Mouse (Mus musculus): ENCODE data around the gene Pard3b. TPM values are rescaled to one million over a fixed set of nuclear protein-coding genes. Genes with fewer than 3 reads are reported as not detected.

The Pard3b gene
- polyA plus RNA-seq, 1 experiment from 2014 or later, result 1.6 TPM

DNA sequence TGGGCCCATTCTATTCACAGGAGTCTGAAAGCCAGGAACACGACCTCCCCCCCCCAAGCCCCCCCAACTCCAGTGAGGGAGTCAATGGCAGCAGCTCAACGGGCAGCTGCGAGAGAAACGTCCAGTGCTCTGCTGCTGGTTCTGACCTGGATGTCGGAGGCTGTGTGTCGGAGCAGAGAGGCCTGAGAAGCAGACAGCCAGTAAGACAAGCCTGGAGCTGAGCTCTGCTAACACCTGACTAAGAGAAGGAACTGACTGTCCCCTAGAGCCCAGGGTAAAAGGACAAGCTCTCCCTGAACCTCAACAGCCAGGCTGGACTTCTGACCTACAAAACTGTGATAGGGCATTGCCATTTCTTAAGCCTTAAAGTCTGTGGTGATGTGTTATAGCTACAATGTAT lies 1015.8 kb downstream of the Pard3b start:
- H3K9me3 ChIP-seq (replicated peaks), result no peaks in the 10 kb centered on the region
- no peak overlapping the region for H3K4me2 ChIP-seq
- no peaks in the 10 kb centered on the region for H3K27me3 ChIP-seq
- ATAC-seq (ENCODE audit: insufficient read depth), result no peak
- WGBS (ENCODE audit: insufficient replicate concordance), result 60% methylated on average over 6 of the region's 6 CpGs
- no peaks in the 10 kb centered on the region for H3K36me3 ChIP-seq (replicated peaks)
- H3K4me3 ChIP-seq (replicated peaks), result no peak overlapping the region
- no peak overlapping the region for H3K27ac ChIP-seq (replicated peaks)
- H3K9ac ChIP-seq, result no peak overlapping the region
- H3K4me1 ChIP-seq (replicated peaks), result no peaks in the 10 kb centered on the region

- Histone ChIP-seq H3K27ac (replicated peaks) (0 out of 2 replicates have a peak overlapping the region, but pooled peaks have one; percentile 19), H3K4me1 (replicated peaks) (no peaks in the 10 kb centered on the region), H3K27me3 (no peaks in the 10 kb centered on the region), H3K9ac (no peak overlapping the region), H3K9me3 (replicated peaks) (no peaks in the 10 kb centered on the region), H3K4me2 (no peak overlapping the region), H3K36me3 (replicated peaks) (no peaks in the 10 kb centered on the region), H3K4me3 (replicated peaks) (no peak overlapping the region)
- 35% methylated on average over 8 of the region's 8 CpGs for WGBS (ENCODE audit: insufficient replicate concordance)
- ATAC-seq (ENCODE audit: insufficient read depth), result 0 out of 2 replicates have a peak, but pooled peaks have one; percentile 44
These were observed 1026.5 kb downstream of the Pard3b start for GRCm38 (mm10) chr1:62664960-62665645.

DNA sequence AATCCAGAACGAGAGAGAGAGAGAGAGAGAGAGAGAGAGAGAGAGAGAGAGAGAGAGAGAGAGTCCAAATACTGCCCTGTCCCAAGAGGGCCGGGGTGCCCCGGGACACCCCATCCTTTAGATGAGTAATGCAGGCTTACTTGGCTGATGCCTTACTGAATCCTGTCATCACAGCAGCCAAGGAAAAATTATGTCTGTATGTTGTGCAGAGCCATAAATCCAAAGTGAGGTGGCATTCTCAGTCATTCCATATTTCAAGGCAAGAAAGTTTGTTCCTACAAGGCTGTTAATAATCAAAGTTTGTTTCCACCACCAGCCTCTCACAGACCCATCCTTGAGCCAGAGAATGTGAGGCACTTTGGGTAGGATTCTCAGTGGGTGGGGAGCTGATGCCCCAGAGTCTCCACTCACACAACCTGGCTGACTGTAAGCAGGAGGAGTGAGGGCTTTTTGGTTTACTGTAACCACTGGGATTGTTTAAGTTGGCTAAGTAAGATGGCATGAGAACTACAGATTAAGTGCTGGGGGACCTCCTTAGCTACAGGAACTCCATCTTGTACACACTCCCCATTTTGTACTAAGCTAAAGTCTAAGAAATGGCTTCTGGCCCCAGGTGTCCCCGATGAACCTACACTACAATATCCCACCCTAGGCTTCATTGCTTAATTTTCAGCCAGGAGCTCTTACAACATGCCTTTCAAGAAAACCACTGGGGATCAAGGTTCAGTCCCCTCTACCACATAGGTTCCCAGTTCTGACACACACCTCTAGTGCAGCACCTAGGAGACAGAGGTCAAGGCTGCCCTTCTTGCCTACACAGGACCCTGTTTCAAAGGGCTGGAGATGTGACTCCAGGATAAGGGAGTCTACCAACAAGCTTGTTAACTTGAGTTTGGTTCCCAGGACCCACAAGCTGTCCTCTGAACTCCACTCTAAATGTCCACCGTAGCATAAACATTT lies 1027.4 kb downstream of the Pard3b start:
- no peak for ATAC-seq (ENCODE audit: insufficient read depth)
- Histone ChIP-seq H3K4me2 (no peak overlapping the region), H3K4me3 (replicated peaks) (no peak overlapping the region), H3K9ac (no peak overlapping the region), H3K27ac (replicated peaks) (no peak overlapping the region), H3K27me3 (no peaks in the 10 kb centered on the region), H3K4me1 (replicated peaks) (no peaks in the 10 kb centered on the region), H3K9me3 (replicated peaks) (no peaks in the 10 kb centered on the region), H3K36me3 (replicated peaks) (no peaks in the 10 kb centered on the region)
- 47% methylated on average over 5 of the region's 5 CpGs for WGBS (ENCODE audit: insufficient replicate concordance)

DNA sequence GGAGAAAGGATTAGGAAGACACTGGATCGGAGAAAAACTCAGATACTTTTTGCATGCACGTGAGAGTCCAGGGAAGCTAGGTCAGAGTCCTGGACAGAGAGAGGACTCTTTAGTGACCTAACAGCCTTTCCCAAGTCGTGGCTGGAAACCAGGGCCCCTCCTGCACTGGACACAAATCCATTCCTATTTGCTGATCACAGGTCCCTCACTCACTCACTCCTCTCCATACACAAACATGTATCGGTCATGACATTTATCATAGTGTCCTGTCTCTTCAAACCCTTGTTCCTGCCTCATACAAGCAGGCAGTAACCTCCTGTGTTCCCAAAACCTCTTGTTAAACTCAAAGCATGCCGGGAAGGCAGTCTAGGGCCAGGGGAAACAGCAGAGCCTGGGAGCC lies 1028.2 kb downstream of the Pard3b start:
- H3K4me3 ChIP-seq (replicated peaks), result no peak overlapping the region
- ATAC-seq (ENCODE audit: insufficient read depth), result no peak

GRCm38 (mm10) chr1:62678611-62679344 lies 1040.2 kb downstream of the Pard3b start:
- H3K27ac ChIP-seq (replicated peaks), result peak overlapping the region; percentile 42; the same call in 1 of the 2 replicates
- 15% methylated on average over 4 of the region's 4 CpGs for WGBS (ENCODE audit: insufficient replicate concordance)
- 0 out of 2 replicates have a peak, but pooled peaks have one; percentile 31 for ATAC-seq (ENCODE audit: insufficient read depth)

More for the DNA sequence above, 1028.2 kb downstream of the Pard3b start:
- Histone ChIP-seq H3K36me3 (replicated peaks) (no peaks in the 10 kb centered on the region), H3K4me2 (no peak overlapping the region), H3K4me1 (replicated peaks) (no peaks in the 10 kb centered on the region), H3K27me3 (no peaks in the 10 kb centered on the region), H3K27ac (replicated peaks) (no peak overlapping the region), H3K9me3 (replicated peaks) (no peaks in the 10 kb centered on the region), H3K9ac (no peak overlapping the region)
- WGBS (ENCODE audit: insufficient replicate concordance), result 54% methylated on average over 5 of the region's 5 CpGs

GRCm38 (mm10) chr1:62679466-62679865 lies 1040.8 kb downstream of the Pard3b start:
- Histone ChIP-seq H3K27ac (replicated peaks) (peak overlapping the region; percentile 42; the same call in 1 of the 2 replicates), H3K4me3 (replicated peaks) (no peak overlapping the region), H3K9ac (no peak overlapping the region), H3K36me3 (replicated peaks) (no peaks in the 10 kb centered on the region), H3K27me3 (no peaks in the 10 kb centered on the region), H3K9me3 (replicated peaks) (no peaks in the 10 kb centered on the region; the same call in 1 of the 2 replicates), H3K4me1 (replicated peaks) (no peaks in the 10 kb centered on the region), H3K4me2 (no peak overlapping the region)
- peak; percentile 51 for ATAC-seq (ENCODE audit: insufficient read depth)
- 32% methylated on average over 2 of the region's 2 CpGs for WGBS (ENCODE audit: insufficient replicate concordance)

More at GRCm38 (mm10) chr1:62678611-62679344, 1040.2 kb downstream of the Pard3b start:
- no peaks in the 10 kb centered on the region for H3K27me3 ChIP-seq
- no peak overlapping the region for H3K9ac ChIP-seq
- no peak overlapping the region for H3K4me2 ChIP-seq
- H3K9me3 ChIP-seq (replicated peaks), result no peaks in the 10 kb centered on the region; the same call in 1 of the 2 replicates
- no peaks in the 10 kb centered on the region for H3K4me1 ChIP-seq (replicated peaks)
- no peak overlapping the region for H3K4me3 ChIP-seq (replicated peaks)
- no peaks in the 10 kb centered on the region for H3K36me3 ChIP-seq (replicated peaks)

DNA sequence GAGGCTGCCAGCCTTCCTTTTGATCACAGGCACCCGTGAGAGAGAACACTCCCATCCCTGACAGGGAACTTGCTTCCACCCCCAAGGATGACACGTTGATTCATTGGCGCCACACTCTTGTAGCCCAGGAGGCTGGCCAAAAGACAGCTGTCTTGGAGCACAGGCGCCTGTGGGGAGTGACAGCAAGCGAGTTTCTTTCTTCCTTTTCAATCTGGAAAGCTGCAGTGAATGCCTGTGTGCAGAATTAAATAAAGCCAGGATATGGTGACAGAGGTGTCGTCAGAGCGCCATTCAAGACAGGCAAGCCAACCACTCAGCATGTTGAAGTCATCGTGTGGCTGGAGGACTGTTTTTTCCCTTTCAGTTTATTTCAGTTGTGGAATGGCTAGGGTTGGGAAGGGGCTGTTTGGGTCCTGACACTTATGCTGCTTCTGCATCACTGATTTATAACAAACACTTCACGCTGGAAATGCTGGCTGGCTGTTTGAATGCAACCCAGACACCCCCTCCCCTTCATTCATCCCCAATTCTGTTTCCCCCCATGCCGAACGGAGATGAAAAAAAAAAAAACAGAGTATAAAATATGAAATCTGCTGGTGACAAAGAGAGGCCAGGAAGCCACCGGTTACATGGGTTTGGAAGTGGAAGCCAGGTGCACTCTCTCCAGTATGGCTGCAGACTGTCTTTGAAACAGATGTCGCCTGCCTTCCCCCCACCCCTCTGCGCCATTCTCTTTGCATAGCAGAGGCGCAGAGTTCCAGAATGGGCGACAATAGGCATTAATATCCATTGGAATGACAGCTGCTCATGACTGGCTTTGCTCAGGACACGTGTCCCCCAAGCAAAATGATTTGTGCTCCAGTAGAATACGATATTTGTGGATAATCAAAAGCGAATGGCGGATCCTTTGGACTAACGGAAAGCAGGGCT lies 1044.1 kb downstream of the Pard3b start:
- H3K9ac ChIP-seq, result no peak overlapping the region
- H3K27me3 ChIP-seq, result no peaks in the 10 kb centered on the region
- H3K4me3 ChIP-seq (replicated peaks), result no peak overlapping the region
- 58% methylated on average over 21 of the region's 21 CpGs for WGBS (ENCODE audit: insufficient replicate concordance)
- no peaks in the 10 kb centered on the region for H3K36me3 ChIP-seq (replicated peaks)
- ATAC-seq (ENCODE audit: insufficient read depth), result no peak
- H3K9me3 ChIP-seq (replicated peaks), result no peaks in the 10 kb centered on the region
- H3K4me2 ChIP-seq, result no peak overlapping the region
- H3K4me1 ChIP-seq (replicated peaks), result no peaks in the 10 kb centered on the region
- no peak overlapping the region for H3K27ac ChIP-seq (replicated peaks)

GRCm38 (mm10) chr1:62683498-62683897 lies 1044.9 kb downstream of the Pard3b start:
- no peaks in the 10 kb centered on the region for H3K27me3 ChIP-seq
- H3K36me3 ChIP-seq (replicated peaks), result no peaks in the 10 kb centered on the region
- H3K4me3 ChIP-seq (replicated peaks), result no peak overlapping the region
- no peak overlapping the region for H3K4me2 ChIP-seq
- no peak overlapping the region for H3K9ac ChIP-seq
- no peak overlapping the region for H3K27ac ChIP-seq (replicated peaks)
- no peaks in the 10 kb centered on the region for H3K4me1 ChIP-seq (replicated peaks)
- ATAC-seq (ENCODE audit: insufficient read depth), result no peak
- no peaks in the 10 kb centered on the region for H3K9me3 ChIP-seq (replicated peaks)
- 52% methylated on average over 2 of the region's 2 CpGs for WGBS (ENCODE audit: insufficient replicate concordance)

GRCm38 (mm10) chr1:62687511-62687910 lies 1048.9 kb downstream of the Pard3b start:
- no peak overlapping the region for H3K27ac ChIP-seq (replicated peaks)
- no peak overlapping the region for H3K4me2 ChIP-seq
- H3K4me3 ChIP-seq (replicated peaks), result no peak overlapping the region

DNA sequence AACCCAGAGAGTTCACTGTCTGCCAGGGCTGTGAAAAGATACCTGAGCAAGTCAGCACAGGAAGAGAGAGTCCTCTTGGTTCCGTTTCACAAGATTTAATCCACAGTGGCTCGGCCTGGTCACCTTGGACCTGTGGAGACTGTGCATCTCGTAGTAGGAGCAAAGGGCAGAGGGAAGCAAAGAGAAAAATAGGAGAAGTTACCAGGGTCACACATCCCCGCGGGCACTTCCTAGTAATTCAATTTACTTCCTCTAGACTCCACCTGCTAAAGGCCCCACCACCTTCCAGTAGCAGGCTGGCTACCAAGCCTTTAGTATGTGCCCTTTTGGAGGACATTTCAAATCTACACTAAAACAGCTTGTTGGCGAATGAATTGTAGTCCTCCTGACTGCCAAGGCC lies 1052.6 kb downstream of the Pard3b start:
- Histone ChIP-seq H3K4me1 (replicated peaks) (no peaks in the 10 kb centered on the region), H3K36me3 (replicated peaks) (no peaks in the 10 kb centered on the region), H3K9me3 (replicated peaks) (no peaks in the 10 kb centered on the region), H3K27ac (replicated peaks) (no peak overlapping the region), H3K27me3 (no peaks in the 10 kb centered on the region), H3K4me2 (no peak overlapping the region), H3K4me3 (replicated peaks) (no peak overlapping the region), H3K9ac (no peak overlapping the region)
- no peak for ATAC-seq (ENCODE audit: insufficient read depth)
- 27% methylated on average over 6 of the region's 6 CpGs for WGBS (ENCODE audit: insufficient replicate concordance)

More at GRCm38 (mm10) chr1:62687511-62687910, 1048.9 kb downstream of the Pard3b start:
- 64% methylated on average over 8 of the region's 8 CpGs for WGBS (ENCODE audit: insufficient replicate concordance)
- Histone ChIP-seq H3K9ac (no peak overlapping the region), H3K4me1 (replicated peaks) (no peaks in the 10 kb centered on the region), H3K9me3 (replicated peaks) (no peaks in the 10 kb centered on the region), H3K27me3 (no peaks in the 10 kb centered on the region), H3K36me3 (replicated peaks) (no peaks in the 10 kb centered on the region)
- no peak for ATAC-seq (ENCODE audit: insufficient read depth)
